Mouse (Mus musculus) T-helper 1 cell (primary cell): Measurements from ENCODE around the gene Gm9508.

ENCODE experiments used
- in situ Hi-C: fragments of 300-600 bp; cut with MboI, MseI; formaldehyde crosslinking; loops from one replicate; pipeline ENCODE4 v1.15.1; 2025; ENCODE audit warnings: high pct_unique_total_duplicates

Gene Gm9508

GRCm38 (mm10) chr10:77671519-77671918 is 25.5 kb downstream of the Gm9508 start:
- in situ Hi-C loops: no loop called here

GRCm38 (mm10) chr10:77670710-77671109 is 26.3 kb downstream of the Gm9508 start:
- in situ Hi-C loops: no loop called here

GRCm38 (mm10) chr10:77667402-77667801 is 29.6 kb downstream of the Gm9508 start:
- in situ Hi-C loops: no loop called here

GRCm38 (mm10) chr10:77666342-77666741 is 30.7 kb downstream of the Gm9508 start:
- in situ Hi-C loops: no loop called here

GRCm38 (mm10) chr10:77663949-77664665 is 32.9 kb downstream of the Gm9508 start:
- in situ Hi-C loops: no loop called here

GRCm38 (mm10) chr10:77658286-77658994 is 38.6 kb downstream of the Gm9508 start:
- in situ Hi-C loops: no loop called here

- in situ Hi-C loops: no loop called here
Observed at GRCm38 (mm10) chr10:77652046-77652445, 45.0 kb downstream of the Gm9508 start.

GRCm38 (mm10) chr10:77647901-77648300 is 49.1 kb downstream of the Gm9508 start:
- in situ Hi-C loops: loop anchor here (10.0 kb wide), 1 partner anchor 1877 kb away; no protein-coding TSS in a partner anchor

- in situ Hi-C loops: loop anchor here (10.0 kb wide), 1 partner anchor 1877 kb away; no protein-coding TSS in a partner anchor
Observed at GRCm38 (mm10) chr10:77647461-77647860, 49.6 kb downstream of the Gm9508 start.
